Mouse (Mus musculus) olfactory bulb, adult 2 months (tissue): ENCODE data around the gene Dusp12.

Experiments
- CTCF ChIP-seq: fragments of 200-500 bp; IDR thresholded peaks from 2 replicates; pipeline ENCODE4 v1.5.1; 2012; ENCODE audit warnings: low read depth, mild to moderate bottlenecking, low read length, moderate library complexity; ENCODE audit not compliant: insufficient read depth
- POLR2A ChIP-seq: fragments of 200-500 bp; IDR thresholded peaks from 2 replicates; pipeline ENCODE4 v1.6.1; 2012; ENCODE audit warnings: mild to moderate bottlenecking, low read depth, low read length, moderate library complexity; ENCODE audit not compliant: insufficient read depth

DNA sequence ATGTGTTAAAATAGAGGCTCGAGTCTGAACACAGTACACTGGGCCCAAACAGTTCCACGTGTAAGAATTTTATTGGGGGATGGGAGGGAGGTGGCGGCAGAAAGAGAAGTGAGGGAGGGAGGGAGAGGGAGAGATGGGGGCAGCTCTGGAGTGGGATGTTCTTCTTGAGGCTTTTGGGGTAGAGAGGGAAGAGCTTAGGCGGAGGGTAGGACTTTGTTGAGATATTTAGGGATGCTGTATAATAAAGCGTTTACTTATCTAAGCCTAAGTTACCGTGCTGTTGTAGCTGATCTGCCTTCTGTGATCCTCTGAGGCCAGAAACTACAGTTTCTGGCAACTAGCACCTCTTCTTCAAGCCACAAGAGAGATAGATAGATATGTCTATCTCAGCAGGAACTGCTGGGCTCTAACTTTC lies 711 bp upstream of the Dusp12 start:
- TF ChIP-seq CTCF (no peak), POLR2A (no peak)
